Mouse (Mus musculus) ES-E14 (cell line): ENCODE data around the gene Olfr986. TPM values are rescaled to one million over a fixed set of nuclear protein-coding genes. Genes with fewer than 3 reads are reported as not detected.

Source experiments
- DNase-seq: peaks from one replicate; pipeline ENCODE4 v3.0.0-alpha.2; 2013; ENCODE audit warnings: low read depth, low spot score
- H3K27ac ChIP-seq: 2 replicates; pipeline ENCODE4 v1.5.1; 2012; ENCODE audit warnings: low read depth, mild to moderate bottlenecking, low read length, moderate library complexity, mixed read lengths; ENCODE audit not compliant: poor library complexity, insufficient read depth, severe bottlenecking
- H3K36me3 ChIP-seq: 2 replicates; pipeline ENCODE4 v1.6.1; 2012; ENCODE audit warnings: mild to moderate bottlenecking, low read length, moderate library complexity, mixed read lengths; ENCODE audit not compliant: control insufficient read depth, poor library complexity, insufficient read depth, severe bottlenecking
- H3K4me1 ChIP-seq, 2 experiments: fragments of 150-350 bp in 1 of 2; sonication (generic) in 1 of 2; 2 replicates each; pipeline ENCODE4 v1.6.1; 2012; ENCODE audit warnings: low read length in 2 of 2, mild to moderate bottlenecking in 1 of 2, mixed read lengths in 1 of 2; ENCODE audit not compliant: control insufficient read depth in 2 of 2, insufficient read depth in 2 of 2, poor library complexity in 1 of 2
- H3K4me3 ChIP-seq, 2 experiments: fragments of 150-350 bp in 1 of 2; sonication (generic) in 1 of 2; 2 replicates each; pipeline ENCODE4 v1.5.1; 2012; ENCODE audit warnings: low read length in 2 of 2, low read depth in 1 of 2, mild to moderate bottlenecking in 1 of 2, mixed read lengths in 1 of 2; ENCODE audit not compliant: insufficient read depth in 1 of 2, poor library complexity in 1 of 2, severe bottlenecking in 1 of 2
- H3K9ac ChIP-seq: 2 replicates; pipeline ENCODE4 v1.6.1; 2012; ENCODE audit warnings: low read depth, mild to moderate bottlenecking, low read length, mixed read lengths; ENCODE audit not compliant: poor library complexity, insufficient read depth, severe bottlenecking
- H3K9me3 ChIP-seq: fragments of 150-350 bp; sonication (generic); 2 replicates; pipeline ENCODE4 v1.6.1; 2012; ENCODE audit warnings: low read depth, mild to moderate bottlenecking, low read length; ENCODE audit not compliant: control insufficient read depth, insufficient read depth
- CHD2 ChIP-seq: IDR thresholded peaks from 2 replicates; pipeline ENCODE4 v1.6.1; 2014; ENCODE audit warnings: mild to moderate bottlenecking, low read depth, low read length, inconsistent platforms
- HCFC1 ChIP-seq: IDR thresholded peaks from 2 replicates; pipeline ENCODE4 v1.6.1; 2012; ENCODE audit warnings: low read length, inconsistent platforms, borderline replicate concordance; ENCODE audit not compliant: insufficient read depth
- MAFK ChIP-seq: IDR thresholded peaks from 2 replicates; pipeline ENCODE4 v1.6.1; 2014; ENCODE audit warnings: mild to moderate bottlenecking, low read depth, low read length, inconsistent platforms; ENCODE audit not compliant: insufficient read depth
- ZC3H11A ChIP-seq: IDR thresholded peaks from 2 replicates; pipeline ENCODE4 v1.6.1; 2012; ENCODE audit warnings: low read depth, mild to moderate bottlenecking, inconsistent platforms, low read length, borderline replicate concordance
- ZNF384 ChIP-seq: IDR thresholded peaks from 2 replicates; pipeline ENCODE4 v1.6.1; 2012; ENCODE audit warnings: low read depth, low read length, inconsistent platforms
- in situ Hi-C, 2 experiments: fragments of 600-800 bp; cut with MboI; formaldehyde crosslinking; loops; one replicate each; pipeline ENCODE4 v1.15.1; 2025; ENCODE audit warnings: low sequenced_read_pairs in 2 of 2, inconsistent platforms in 1 of 2; ENCODE audit not compliant: unreplicated experiment in 2 of 2
- total RNA-seq: library from RNA; depleted of rRNA; stranded (reverse); fragments of 300-350 nt; gene quantifications from 2 replicates; pipeline ENCODE4 v1.2.3, GENCODE M21; 2012; rRNA removed

Gene Olfr986
- total RNA-seq, 1 experiment = 0.31 TPM

GRCm38 (mm10) chr9:40235220-40235619 is 54.5 kb downstream of the Olfr986 start:
- Histone ChIP-seq H3K4me1 (peaks cover 0 to 12% of the 10 kb centered on the region in 2 experiments; a peak in 3 of 4 replicates), H3K36me3 (peaks cover 30% of the 10 kb centered on the region), H3K4me3 (no peak overlapping the region), H3K9me3 (no peaks in the 10 kb centered on the region), H3K9ac (no peak overlapping the region), H3K27ac (no peak overlapping the region)
- DNase-seq = no peak
- in situ Hi-C loops = no loop called here
- TF ChIP-seq ZC3H11A (no peak), ZNF384 (no peak), HCFC1 (no peak), CHD2 (no peak), MAFK (no peak)

Other genes starting within 250 kb of the Olfr986 start
- not detected in 2 replicates for gene Olfr974, start 243.4 kb upstream of the Olfr986 start, total RNA-seq
- not detected in 2 replicates for gene Olfr975, start 228.9 kb upstream of the Olfr986 start, total RNA-seq
- gene Olfr976, start 219.8 kb upstream of the Olfr986 start, total RNA-seq = not detected in 2 replicates
- gene Olfr978, start 188.8 kb upstream of the Olfr986 start, total RNA-seq = not detected in 2 replicates
- 0.13 TPM in 1 of 2 replicates, not detected in the other for gene Olfr979, start 177.5 kb upstream of the Olfr986 start, total RNA-seq
- gene Olfr980, start 171.3 kb upstream of the Olfr986 start, total RNA-seq = 0.16 TPM in 1 of 2 replicates, not detected in the other
- gene Olfr981, start 159.5 kb upstream of the Olfr986 start, total RNA-seq = not detected in 2 replicates
- gene Olfr982, start 107.1 kb upstream of the Olfr986 start, total RNA-seq = 0.05 TPM in 1 of 2 replicates, not detected in the other
- 0.13 and 0.21 TPM in 2 replicates for gene Olfr983, start 87.3 kb upstream of the Olfr986 start, total RNA-seq
- 0.36 and 0.48 TPM in 2 replicates for gene Olfr984, start 66.7 kb upstream of the Olfr986 start, total RNA-seq
- gene Olfr985, start 50.7 kb upstream of the Olfr986 start, total RNA-seq = 3.4 and 3.8 TPM in 2 replicates
- not detected in 2 replicates for gene Tmem225, start 32.8 kb upstream of the Olfr986 start, total RNA-seq
- 2.1 and 2.2 TPM in 2 replicates for gene Zfp202, start 11.4 kb downstream of the Olfr986 start, total RNA-seq
- gene Scn3b, start 88.3 kb downstream of the Olfr986 start, total RNA-seq = 3.1 TPM in 2 replicates